Mouse (Mus musculus): Measurements from ENCODE around the gene Aox2.

DNA sequence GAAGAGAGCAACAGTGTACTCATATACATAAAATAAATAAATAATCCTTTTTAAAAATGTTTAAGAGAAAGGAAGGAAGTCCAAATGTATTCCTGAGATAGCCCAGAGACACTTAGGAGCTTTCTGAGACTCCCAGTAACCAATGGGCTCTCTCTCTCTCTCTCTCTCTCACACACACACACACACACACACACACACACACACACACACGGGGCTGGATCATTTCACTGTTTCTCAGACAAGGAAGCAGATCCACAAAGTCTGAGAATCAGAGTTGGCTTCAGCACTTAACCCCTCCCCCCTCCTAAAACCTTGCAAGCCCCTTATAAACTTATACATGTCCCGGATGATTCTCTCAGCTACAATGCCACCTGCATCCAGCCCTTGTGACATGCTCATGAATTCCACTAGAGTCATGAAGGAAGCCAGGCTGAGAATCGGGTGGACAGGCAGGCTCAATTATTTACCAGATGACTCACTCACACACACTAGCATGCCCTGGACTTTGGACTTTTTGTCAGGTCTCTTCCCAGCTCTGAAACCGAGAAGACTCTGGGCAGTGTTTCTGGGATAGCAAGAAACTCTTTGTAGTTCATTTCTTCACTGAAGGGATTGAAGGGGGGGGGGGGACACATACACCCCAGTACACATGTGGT is 75.2 kb downstream of the Aox2 start:
- no peak for TF ChIP-seq POLR2A (IDR thresholded peaks at IDR 0.05; ENCODE audit: low read depth, low read length)
- TF ChIP-seq CTCF (IDR thresholded peaks at IDR 0.05; ENCODE audit: extremely low read depth, insufficient read depth, insufficient read length, insufficient replicate concordance): no peak
